Mouse (Mus musculus): ENCODE results near the gene Pcdh11x. TPM values are rescaled to one million over a fixed set of nuclear protein-coding genes. Genes with fewer than 3 reads are reported as not detected.
"Not testable (repeated sequence)": the region's sequence is repeated elsewhere in the genome, so short reads cannot be mapped to it uniquely, and the experiment has no call there.

Pcdh11x gene
- polyA plus RNA-seq, 1 experiment from 2014 or later, result 5.2 TPM

- Histone ChIP-seq H3K4me3 (no peak overlapping the region), H3K27me3 (ENCODE audit: insufficient read depth, poor library complexity, severe bottlenecking) (no peaks in the 10 kb centered on the region), H3K27ac (no peak overlapping the region), H3K9me3 (no peaks in the 10 kb centered on the region), H3K4me1 (no peaks in the 10 kb centered on the region), H3K36me3 (no peaks in the 10 kb centered on the region)
- WGBS, result 64% methylated on average over 1 of the region's 1 CpGs
- DNase-seq (ENCODE audit: low spot score), result no peak
Measured at GRCm38 (mm10) chrX:120599309-120599708, 309.2 kb downstream of the Pcdh11x start.

GRCm38 (mm10) chrX:120618460-120618859 is 328.4 kb downstream of the Pcdh11x start:
- no peak for DNase-seq (ENCODE audit: low spot score)
- Histone ChIP-seq H3K36me3 (no peaks in the 10 kb centered on the region), H3K4me1 (no peaks in the 10 kb centered on the region), H3K27me3 (ENCODE audit: insufficient read depth, poor library complexity, severe bottlenecking) (no peaks in the 10 kb centered on the region), H3K4me3 (no peak overlapping the region), H3K9me3 (no peaks in the 10 kb centered on the region), H3K27ac (no peak overlapping the region)
- WGBS, result 54% methylated on average over 4 of the region's 4 CpGs

- H3K36me3 ChIP-seq; H3K9me3 ChIP-seq; H3K4me1 ChIP-seq; H3K27ac ChIP-seq; DNase-seq (ENCODE audit: low spot score); H3K4me3 ChIP-seq; H3K27me3 ChIP-seq (ENCODE audit: insufficient read depth, poor library complexity, severe bottlenecking): not testable (repeated sequence)
- WGBS, result 82% methylated on average over 1 of the region's 1 CpGs
Measured at GRCm38 (mm10) chrX:120670236-120670635, 380.2 kb downstream of the Pcdh11x start.

- no peaks in the 10 kb centered on the region for H3K4me1 ChIP-seq
- no peaks in the 10 kb centered on the region for H3K9me3 ChIP-seq
- no peak overlapping the region for H3K4me3 ChIP-seq
- no peaks in the 10 kb centered on the region for H3K27me3 ChIP-seq (ENCODE audit: insufficient read depth, poor library complexity, severe bottlenecking)
- no peak overlapping the region for H3K27ac ChIP-seq
- no peak for DNase-seq (ENCODE audit: low spot score)
- H3K36me3 ChIP-seq, result no peaks in the 10 kb centered on the region
Measured at GRCm38 (mm10) chrX:120734144-120734543, 444.1 kb downstream of the Pcdh11x start.

GRCm38 (mm10) chrX:120735792-120736191 is 445.7 kb downstream of the Pcdh11x start:
- Histone ChIP-seq H3K4me1 (no peaks in the 10 kb centered on the region), H3K36me3 (no peaks in the 10 kb centered on the region), H3K27ac (no peak overlapping the region), H3K9me3 (no peaks in the 10 kb centered on the region), H3K27me3 (ENCODE audit: insufficient read depth, poor library complexity, severe bottlenecking) (no peaks in the 10 kb centered on the region), H3K4me3 (no peak overlapping the region)
- WGBS, result 20% methylated on average over 1 of the region's 1 CpGs
- no peak for DNase-seq (ENCODE audit: low spot score)

- H3K36me3 ChIP-seq, result no peaks in the 10 kb centered on the region
- no peaks in the 10 kb centered on the region for H3K4me1 ChIP-seq
- no peak overlapping the region for H3K27ac ChIP-seq
- no peak for DNase-seq (ENCODE audit: low spot score)
- no peaks in the 10 kb centered on the region for H3K27me3 ChIP-seq (ENCODE audit: insufficient read depth, poor library complexity, severe bottlenecking)
- no peak overlapping the region for H3K4me3 ChIP-seq
- 82% methylated on average over 3 of the region's 3 CpGs for WGBS
- H3K9me3 ChIP-seq, result no peaks in the 10 kb centered on the region
Measured at GRCm38 (mm10) chrX:120944556-120944955, 654.5 kb downstream of the Pcdh11x start.

Other genes starting within 250 kb of the Pcdh11x start
- gene H2afb3, start 22.8 kb downstream of the Pcdh11x start, polyA plus RNA-seq (2016; fragmentation: Nextera tagmentation; extraction: Ambion mirVana), result not detected in 2 replicates